In genomic region chr16:6821741-6822140, GRCm38 (mm10) we compare ENCODE assay signal across 17 mouse cellular contexts.
DNase-seq lines count a peak whose midpoint lies in the region.
"Had no signal": no experiment of that assay in that cellular context is flagged by ENCODE, and none has a peak within 500 bp of the region (broad histone marks: within the 10 kb centered on the region; RNA-seq: fewer than 3 reads in every experiment).

No protein-coding gene starts in this region.

- peak; percentile 77 for DNase-seq in heart, adult 11 months
- DNase-seq in heart, adult 8-10 months (ENCODE audit: low spot score), result no peak
- DNase-seq in 3T3-L1 (ENCODE audit: low read depth, low spot score), result peak; percentile 18
- peak; percentile 15 for DNase-seq in NIH3T3 (ENCODE audit: low read depth)
- peak; percentile 8 for DNase-seq in adipocyte (ENCODE audit: low spot score)
- no peak for DNase-seq in kidney, adult 11 months
- no peak for DNase-seq in thymus, postnatal 36 days
- DNase-seq: adrenal gland, adult 2 months; adrenal gland, postnatal 10 days; adrenal gland, postnatal 25 days; cerebellum, adult 11 months; cerebellum, adult 18-20 months; cerebellum, adult 8-10 months; cerebellum, adult 9-11 months; cerebellum, postnatal 14 days; cerebellum, postnatal 36 days; embryo, embryonic 11 days had no signal

Comparison
In these comparisons a context has a peak if more than half of its experiments do, and no peak if none do; other contexts are left out.
1. DNase-seq: peak in heart, adult 11 months (single experiment), 3T3-L1 (single experiment), NIH3T3 (single experiment) and adipocyte (single experiment); none in heart, adult 8-10 months (single experiment), kidney, adult 11 months (single experiment) and thymus, postnatal 36 days (0 of 2).